Mouse (Mus musculus) lung, adult 18-20 months (tissue): ENCODE measurements around the gene Fam19a2.

Experiments
- DNase-seq, 2 experiments: peaks; one replicate each; pipeline ENCODE4 v3.0.0; 2022; ENCODE audit warnings: mixed read lengths in 2 of 2

Fam19a2 gene

DNA sequence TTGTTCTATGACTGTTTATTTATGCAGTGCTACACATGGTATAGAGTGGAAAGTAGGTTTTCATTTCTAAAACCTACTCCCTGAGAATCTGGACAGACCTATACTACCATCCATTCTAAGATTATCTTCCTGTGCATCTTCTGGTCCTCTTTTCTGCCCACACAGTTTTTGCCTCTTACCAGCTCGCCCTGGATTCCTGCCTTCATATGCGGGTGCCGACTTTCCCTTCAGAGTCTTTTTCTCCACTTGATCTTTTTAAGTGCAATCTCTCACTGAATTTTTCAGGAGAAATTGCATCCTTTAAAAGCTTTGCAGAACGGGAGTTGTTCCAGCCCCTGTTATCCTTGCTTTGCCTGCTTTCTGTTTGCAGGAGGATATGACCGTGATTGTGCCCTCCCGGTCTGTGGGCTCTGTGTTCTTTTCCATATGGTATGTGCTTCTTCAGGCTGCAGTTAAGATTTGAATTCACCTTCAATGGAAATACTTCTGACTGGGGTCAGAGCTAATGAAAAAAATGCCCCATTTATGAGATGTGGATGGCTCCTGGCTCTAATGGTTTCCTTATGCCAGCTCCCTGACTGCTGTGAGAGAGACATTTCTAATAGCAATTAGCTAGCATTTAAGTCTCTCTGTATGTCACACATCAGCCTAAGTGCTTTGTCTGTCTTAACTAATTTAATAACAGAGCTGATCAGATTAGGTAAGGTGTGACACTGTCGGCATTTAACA is 308.7 kb downstream of the Fam19a2 start:
- no peak for DNase-seq

DNA sequence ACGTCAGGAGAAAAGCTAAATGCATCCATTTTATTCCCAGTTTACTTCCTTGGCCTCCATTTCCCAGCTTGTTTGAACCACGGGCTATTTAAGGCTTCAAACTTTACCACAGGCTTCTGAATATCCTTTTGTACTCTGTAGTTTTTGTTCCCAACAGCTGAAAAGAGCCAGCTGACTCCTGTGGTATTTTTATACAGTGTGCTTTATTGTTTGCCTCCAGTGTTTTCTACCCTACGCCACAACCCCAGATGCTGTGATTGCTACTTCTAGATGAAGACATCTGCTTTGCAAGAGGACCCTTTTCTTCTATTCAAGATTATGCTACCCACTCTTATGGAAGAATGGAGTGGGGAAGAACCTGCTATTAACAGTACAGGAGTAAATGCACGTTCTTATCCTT is 314.0 kb downstream of the Fam19a2 start:
- no peak for DNase-seq

DNA sequence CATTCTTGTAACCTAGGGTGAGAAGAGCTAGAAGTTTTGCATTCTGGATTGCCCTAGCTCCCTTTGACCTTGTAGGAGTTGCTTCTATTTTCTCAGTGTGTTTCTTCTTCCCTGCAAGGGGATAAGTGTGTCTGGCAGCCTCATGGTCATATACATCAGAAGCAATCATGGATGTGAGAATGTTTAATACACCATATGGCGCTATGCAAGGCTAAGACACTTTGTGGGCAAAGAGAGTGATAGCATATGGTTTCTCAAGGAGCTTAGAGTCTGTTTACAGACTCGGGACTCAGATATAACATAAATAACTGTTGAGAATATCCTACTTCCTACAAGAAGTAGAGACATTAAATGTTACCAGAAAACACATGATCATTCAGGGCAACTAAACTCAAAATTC is 315.2 kb downstream of the Fam19a2 start:
- no peak for DNase-seq

DNA sequence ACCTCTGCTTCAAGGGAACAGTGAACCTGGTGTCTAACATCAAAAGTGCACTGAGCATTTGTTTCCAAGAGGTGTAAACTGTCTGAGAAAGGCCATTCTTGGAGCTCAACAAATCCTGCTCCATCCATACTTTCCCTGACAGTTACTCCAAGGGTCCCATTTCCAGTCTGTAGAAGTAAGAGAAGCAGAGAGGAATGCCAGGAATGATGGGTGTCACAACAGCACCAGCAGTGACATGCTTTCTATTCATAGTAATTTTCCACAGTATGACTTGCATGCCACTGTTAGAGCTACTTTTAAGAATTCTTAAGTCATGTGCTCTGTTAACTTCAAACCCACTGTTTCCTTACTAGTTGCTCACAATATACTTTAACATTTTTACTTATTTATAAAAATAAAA is 331.2 kb downstream of the Fam19a2 start:
- no peak for DNase-seq

DNA sequence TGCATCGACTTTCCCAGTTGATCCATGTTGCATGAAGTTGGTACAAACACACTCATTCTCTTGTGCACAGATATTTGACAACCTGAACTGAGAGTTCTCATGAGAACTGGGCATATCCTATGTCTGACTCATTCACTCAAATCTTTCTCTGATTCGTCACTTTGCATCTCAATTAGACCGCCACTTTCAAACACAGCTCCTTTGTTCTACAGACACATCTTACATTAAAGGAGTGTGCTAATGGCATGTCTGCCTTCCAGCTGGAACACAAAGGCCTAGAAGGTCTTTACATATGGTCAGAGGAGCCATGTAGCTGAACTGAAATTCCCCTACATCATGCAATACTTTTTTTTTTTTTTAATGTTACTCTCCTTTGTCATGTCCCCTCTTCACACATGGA is 333.3 kb downstream of the Fam19a2 start:
- no peak for DNase-seq

DNA sequence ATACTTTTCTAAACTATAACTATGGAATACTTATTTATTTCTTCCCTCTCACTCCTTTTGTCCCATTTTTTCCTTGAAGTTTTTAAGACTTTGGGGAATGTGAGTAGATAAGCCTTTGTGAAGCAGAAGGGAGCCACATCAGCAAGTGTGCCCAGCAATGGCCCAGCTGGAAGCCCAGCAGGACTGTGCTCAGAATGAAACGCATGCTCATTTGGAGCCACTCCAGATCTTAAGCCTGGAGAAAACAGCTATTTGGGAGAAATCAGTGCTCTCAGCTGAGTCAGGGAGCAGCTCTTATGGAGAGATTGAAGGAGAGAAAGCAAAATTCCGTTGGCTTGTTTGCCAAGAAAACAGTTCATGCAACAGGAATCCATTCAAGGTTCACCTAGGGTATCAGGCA is 341.9 kb downstream of the Fam19a2 start:
- no peak for DNase-seq

DNA sequence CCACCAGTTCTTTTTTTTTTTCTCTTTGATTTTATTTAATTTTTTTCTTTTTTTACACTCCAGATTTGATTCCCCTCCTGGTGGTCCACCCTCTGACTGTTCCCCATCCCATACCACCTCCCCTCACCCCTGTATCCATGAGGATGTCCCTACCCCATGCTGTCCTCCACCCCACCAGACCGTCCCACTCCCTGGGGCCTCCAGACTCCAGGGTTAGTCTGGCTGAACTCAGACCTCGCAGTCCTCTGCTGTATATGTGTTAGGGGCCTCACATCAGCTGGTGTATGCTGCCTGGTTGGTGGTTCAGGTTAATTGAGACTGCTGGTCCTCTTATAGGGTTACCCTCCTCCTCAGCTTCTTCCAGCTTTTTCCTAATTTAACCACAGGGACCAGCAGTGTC is 362.9 kb downstream of the Fam19a2 start:
- no peak for DNase-seq

DNA sequence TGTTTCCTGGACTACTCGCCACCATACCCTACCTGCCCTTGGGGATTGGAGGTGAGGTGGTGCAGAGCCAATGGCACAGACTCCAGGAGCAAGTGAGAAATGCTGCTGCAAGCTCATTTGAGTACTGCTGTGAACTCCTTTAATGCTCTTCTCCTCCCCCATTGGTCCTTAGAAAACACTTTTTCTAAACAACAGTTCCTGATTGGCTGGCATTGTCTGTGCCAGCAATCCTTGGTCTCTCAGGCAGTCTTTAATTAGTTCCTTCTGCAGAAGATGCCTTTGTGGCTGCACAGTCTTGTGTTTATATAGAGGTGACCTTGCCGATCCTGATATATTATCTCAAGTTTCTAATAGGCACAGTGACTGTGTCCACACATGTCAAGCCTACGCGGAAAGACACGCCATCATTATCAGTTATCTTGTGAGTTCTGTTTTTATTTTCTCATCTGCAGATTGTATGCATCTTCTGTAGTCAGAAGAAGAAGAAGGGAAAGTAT is 365.5 kb downstream of the Fam19a2 start:
- no peak for DNase-seq

DNA sequence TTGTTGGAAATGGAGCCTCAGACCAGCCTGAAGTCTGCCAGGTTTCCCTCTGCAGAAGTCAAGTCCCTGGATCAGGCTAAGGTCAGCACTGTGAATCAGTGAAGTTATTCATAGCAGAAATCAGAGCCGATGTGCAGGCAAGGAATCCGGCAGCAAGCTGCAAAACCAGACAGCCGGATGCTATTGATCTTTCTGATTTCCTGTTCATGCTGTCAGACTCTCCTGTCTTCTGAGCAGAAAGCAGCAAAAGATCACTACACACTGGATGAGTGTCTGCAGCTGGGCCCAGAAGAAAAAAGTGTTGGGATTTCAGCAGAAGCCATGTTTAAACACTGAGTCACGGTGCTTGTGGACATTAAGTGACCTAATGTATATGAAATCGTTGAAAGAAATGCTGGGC is 368.2 kb downstream of the Fam19a2 start:
- no peak for DNase-seq

DNA sequence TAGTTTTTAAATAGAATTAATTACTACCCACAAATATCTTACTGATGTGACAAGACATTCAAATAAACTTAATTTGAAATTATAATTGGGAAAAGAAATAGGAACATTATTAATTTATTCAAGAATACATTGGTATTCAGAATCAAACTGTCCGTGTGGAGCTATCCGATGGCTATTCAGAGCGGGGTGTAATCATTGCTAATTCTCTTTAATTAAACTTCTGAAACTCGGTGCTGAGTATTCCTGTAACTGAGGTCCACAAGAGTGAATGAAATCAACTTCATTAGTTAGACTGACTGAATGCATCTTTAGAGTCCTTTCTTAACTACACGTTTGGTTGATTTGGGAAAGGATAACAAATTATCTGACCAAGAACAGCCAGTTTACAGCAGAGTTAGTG is 372.9 kb downstream of the Fam19a2 start:
- no peak for DNase-seq

DNA sequence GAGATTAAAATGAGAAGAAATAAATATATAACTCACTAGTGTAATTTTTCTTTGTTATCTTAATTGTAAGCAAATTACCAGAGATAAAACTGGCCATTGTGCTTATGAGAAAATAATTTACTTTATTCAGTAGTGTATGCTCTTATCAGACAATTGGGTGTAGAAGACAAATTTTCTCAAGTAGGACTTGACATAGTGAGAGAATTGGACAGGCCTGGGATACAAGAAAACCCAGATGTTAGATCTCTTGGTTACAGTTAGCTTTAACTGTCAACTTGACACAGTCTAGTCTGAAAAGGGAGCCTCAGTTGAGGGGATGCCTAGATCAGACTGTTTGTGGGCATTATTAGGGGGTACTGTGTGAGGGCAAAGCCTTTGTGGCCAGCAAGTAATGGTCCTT is 373.7 kb downstream of the Fam19a2 start:
- no peak for DNase-seq

DNA sequence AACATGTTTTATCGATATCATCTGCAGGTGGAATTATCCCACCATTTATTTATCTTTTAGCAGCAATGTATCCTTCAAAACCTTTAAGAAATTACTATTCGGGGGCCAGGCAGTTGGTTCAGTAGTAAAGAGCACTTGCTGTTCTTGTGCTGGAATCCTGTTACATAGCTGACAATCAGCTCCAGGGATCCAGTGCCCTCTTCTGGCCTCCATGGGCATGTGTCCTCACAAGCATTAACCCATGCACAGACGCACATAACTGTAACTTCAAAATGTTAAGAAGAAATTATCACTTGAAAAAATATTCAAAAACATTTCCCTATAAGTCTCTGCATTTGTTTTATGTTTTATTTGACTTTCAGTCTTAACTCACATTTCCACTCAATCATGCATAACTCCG is 381.8 kb downstream of the Fam19a2 start:
- no peak for DNase-seq

DNA sequence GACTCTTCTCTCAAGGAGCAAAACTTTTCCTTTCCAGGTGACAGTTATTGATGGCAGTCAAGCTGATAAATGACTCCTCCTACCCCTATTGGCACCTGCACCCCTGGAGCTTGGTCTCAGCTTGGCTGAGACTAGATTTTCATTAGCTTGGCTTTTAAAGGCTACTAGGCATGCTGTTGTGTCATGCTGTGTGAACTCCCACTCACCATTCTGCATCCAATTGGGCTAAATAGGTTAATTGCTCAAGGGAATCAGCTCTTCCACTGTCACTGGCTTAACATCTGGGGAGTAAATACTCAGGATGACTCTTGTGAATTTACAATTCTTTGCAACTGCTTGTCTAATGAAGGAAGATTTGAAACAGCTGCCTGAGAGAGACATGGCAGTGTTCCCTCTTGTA is 407.4 kb downstream of the Fam19a2 start:
- no peak for DNase-seq

DNA sequence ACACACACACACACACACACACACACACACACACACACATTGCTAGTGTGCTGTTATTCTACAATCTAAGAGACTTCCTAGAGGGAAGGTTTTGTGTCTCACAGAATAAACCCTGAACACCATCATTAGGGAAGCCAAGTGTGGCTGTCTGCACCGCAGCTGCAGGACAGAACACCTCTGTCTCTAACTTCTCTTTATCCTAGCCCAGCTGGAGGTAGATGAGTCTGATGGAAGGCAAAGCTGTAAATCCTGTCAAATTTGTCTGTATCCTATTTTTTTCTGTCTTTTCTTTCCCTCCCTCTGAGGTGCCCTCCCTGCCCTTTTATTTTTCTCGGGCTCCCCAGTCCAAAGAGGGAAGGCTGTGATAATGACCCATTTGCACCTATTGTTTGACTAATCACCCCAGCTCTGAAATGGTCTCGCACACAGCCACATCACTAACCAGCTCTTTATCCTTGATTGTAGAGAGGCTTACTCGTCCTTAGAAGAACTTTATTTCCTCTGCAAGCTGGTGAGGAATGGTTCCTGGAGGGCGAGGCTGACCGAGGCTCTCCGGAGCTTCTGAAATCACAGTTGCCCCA is 414.6 kb downstream of the Fam19a2 start:
- no peak for DNase-seq

DNA sequence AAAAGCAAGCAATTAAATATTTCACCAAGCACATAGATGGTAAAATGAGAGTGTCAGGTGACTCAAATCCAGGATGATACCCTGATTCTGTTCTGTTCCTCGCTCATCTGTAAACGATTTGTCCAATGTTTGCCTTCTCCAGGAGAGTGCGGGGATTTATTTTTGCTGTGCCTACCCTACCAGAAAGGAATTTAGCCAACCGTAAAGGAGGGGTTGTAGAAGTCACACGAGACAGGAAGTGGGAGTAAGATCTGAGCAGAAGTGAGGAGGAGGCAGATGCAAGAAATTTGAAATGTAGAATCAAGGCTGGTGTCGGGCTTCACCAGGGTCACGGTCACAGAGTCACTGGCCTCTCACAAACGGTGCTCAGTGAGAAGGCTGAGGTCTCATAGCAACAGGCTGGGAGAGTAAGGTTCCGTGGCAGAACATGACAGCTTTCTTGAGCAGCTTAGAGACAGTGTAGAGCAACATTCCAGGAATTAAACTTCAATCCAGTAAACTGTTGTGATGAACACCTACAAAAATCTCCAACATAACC is 419.0 kb downstream of the Fam19a2 start:
- DNase-seq: no peak

DNA sequence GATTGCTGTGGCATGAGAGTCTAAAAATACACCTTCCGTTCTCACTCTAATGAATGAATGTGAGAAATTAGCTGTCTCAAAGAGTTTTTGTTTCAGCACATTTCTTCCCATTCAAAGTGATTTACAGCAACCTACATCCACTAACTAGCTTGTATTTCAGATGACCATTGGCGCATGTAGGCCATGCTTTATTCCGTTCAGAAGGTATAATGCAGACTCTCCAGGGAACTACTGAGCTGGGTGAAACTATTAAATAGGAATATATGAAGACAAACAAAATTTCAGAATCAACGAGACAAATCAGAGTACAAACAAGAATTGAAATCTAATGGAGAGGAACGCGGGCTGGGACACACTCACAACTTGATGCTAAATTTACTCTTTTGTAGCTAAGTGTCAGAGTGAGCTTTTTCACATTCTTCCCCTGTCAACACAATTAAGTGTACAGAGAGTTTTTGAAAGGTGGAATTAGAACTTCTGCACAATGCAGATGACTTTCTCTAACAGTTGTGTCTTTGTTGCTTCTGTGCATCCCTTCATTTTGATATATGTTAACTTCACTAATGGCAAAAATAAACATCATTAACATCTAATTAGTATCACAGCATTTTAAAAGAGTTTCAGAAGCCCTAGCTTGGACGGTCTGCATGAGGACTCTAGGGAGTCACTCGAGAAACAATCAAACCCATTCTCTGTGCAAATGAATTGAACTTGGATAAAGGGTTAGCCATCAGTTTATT is 428.6 kb downstream of the Fam19a2 start:
- no peak for DNase-seq

DNA sequence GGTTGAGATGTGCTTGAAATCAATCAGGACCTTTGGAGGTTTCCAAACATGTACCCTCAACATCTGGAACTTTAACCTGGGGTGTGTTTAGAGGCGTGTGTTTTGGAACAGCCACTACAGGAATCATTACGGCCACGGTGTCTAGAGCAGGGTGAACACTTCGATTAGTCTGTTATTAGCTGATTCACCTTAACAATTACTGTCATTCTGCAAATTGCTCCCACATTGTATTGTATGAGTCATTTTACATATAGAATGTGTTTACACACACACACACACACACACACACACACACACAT is 429.1 kb downstream of the Fam19a2 start:
- no peak for DNase-seq

DNA sequence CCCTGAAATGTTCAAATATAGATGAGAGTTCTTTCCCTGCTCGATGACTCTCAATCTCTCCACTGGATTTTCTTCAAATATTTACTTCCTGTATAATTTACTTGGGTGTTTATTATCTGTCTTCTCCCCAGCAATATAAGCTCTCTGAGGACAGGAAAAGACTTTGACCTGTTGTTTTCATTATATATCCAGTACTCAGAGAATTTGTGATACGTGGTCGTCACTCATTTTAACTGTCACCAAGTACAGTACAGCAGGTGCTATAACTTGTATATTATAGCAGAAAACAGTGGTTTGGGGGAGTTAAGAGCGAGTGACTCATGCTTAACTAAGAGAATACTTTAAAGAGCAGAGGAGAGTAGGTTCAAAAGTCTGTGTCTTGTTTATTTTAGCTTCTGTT is 438.8 kb downstream of the Fam19a2 start:
- no peak for DNase-seq

DNA sequence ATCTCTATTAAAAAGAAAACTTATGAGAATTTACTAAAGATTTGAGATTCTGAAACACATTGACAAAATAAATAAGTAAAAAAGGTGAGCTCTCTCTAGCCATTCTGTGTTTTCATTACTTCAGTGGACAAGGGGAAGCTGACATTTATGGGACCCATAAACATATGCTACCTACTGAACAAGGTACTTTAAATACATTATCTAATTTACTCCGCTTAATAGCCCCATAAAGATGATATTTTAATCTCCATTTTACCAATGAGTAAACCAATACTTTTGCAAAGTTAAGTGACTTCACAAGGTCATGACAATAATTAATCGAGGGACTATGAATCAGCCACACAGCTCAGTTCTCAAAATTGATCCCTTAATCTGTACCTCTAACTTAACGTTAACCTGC is 443.2 kb downstream of the Fam19a2 start:
- no peak for DNase-seq

DNA sequence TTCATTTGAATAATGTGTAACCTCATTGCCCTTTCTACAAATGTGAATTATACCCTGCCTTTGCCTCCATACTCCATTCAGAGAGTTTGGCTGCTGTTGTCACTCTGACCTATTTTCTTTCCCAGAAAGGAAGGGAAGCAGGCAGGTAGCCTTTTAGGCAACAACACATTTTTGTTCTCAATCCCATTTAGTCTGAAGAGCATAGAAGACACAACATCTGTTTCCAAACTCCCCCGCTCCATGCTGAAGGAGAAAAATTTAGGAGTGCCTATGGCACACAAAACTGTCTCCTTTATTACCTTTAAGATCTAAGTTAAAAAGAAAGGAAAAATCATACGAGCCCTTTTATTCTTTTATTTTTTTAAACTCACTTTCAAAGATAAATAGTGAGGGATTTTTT is 446.9 kb downstream of the Fam19a2 start:
- DNase-seq: no peak

DNA sequence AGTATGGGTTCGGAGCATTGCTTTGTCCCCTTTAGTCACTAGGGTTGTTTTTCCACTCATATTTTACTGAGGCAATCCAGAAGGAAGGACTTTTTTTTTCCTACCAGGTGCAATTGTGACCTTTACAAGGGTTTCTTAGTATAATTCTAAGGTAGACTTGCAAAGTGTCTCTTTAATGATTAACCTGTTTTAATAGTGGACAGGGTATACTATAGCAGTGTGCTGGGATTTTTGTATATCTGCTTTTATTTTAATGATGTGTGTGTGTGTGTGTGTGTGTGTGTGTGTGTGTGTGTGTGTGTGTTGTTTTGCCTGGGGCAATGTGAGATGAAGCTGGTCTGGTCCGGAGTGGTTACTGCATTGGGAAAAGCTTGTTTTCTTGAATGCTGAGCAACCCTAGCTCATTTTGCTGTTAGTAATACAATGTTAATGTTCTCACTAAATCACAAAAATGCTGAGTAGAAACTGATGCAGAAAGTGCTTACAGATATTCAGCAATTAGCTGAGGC is 458.2 kb downstream of the Fam19a2 start:
- DNase-seq: no peak

DNA sequence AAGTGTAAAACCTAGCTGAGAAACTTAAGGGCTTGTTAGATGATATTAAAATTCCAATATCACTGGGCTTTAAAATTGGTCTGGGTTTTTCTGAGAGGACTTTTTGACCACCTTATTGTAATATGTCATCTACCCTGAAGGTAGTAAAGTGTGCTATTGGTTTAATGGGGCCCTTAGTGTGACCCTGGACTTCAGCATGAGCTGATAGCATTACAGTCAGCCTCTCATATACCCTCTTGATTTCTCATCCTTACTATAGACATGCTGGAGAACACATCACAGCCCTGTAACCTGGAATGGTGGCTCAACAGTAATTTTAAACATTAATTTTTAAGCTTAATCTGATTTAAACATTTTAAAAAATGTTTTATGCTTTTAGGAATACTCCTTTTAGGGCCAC is 459.8 kb downstream of the Fam19a2 start:
- no peak for DNase-seq

DNA sequence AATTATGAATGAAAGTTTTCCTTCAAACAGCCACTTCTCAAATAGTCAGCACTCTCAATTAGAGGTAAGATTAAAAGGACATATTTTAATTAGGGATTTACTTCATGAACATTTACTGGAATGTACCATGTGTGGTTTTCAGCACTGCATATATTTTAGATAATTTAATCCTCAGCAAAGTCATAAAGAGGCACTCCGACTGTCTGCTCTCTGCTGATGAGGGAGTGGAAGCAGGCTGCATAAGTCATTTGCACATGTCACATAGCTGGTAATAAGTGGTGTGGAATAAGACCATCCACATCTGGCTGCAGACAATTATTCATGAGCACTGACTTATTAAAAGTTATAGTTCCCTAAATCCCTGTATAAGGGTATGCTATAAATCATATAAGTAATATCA is 484.5 kb downstream of the Fam19a2 start:
- DNase-seq: no peak
